Mouse (Mus musculus) midbrain, embryonic 14.5 days (tissue): ENCODE measurements around the gene Sppl3. TPM values are rescaled to one million over a fixed set of nuclear protein-coding genes. Genes with fewer than 3 reads are reported as not detected.

Experiments used
- ATAC-seq: fragments of 200-750 bp; cut with Nextera tagmentation; 2 replicates; pipeline ENCODE4 v1.8.0; 2017; ENCODE audit warnings: moderate number of reproducible peaks, moderate library complexity; ENCODE audit not compliant: low FRiP score, low TSS enrichment
- DNase-seq: peaks from one replicate; pipeline ENCODE4 v3.0.0-alpha.2; 2015
- H3K27ac ChIP-seq: fragments of 300-500 bp; sonication (generic); replicated peaks from 2 replicates; pipeline ENCODE4 v1.5.1; 2014; ENCODE audit warnings: mild to moderate bottlenecking, low read depth, low read length, moderate library complexity
- H3K27me3 ChIP-seq: fragments of 300-500 bp; sonication (generic); 2 replicates; pipeline ENCODE4 v1.6.1; 2014; ENCODE audit warnings: low read length, control low read depth, mixed read lengths; ENCODE audit not compliant: control insufficient read depth, insufficient read depth
- H3K36me3 ChIP-seq: fragments of 300-500 bp; sonication (generic); 2 replicates; pipeline ENCODE4 v1.6.1; 2014; ENCODE audit warnings: low read length, control low read depth; ENCODE audit not compliant: control insufficient read depth, insufficient read depth
- H3K4me1 ChIP-seq: fragments of 300-500 bp; sonication (generic); 2 replicates; pipeline ENCODE4 v1.6.1; 2014; ENCODE audit warnings: mild to moderate bottlenecking, antibody characterized with exemption, low read length, control low read depth; ENCODE audit not compliant: control insufficient read depth, insufficient read depth
- H3K4me2 ChIP-seq: fragments of 300-500 bp; sonication (generic); 2 replicates; pipeline ENCODE4 v1.6.1; 2014; ENCODE audit warnings: mild to moderate bottlenecking, low read length, moderate library complexity
- H3K4me3 ChIP-seq: fragments of 300-500 bp; sonication (generic); replicated peaks from 2 replicates; pipeline ENCODE4 v1.5.1; 2014; ENCODE audit warnings: low read depth, low read length
- H3K9ac ChIP-seq: fragments of 300-500 bp; sonication (generic); replicated peaks from 2 replicates; pipeline ENCODE4 v1.6.1; 2014; ENCODE audit warnings: mild to moderate bottlenecking, low read length, moderate library complexity
- H3K9me3 ChIP-seq: fragments of 300-500 bp; sonication (generic); 2 replicates; pipeline ENCODE4 v1.6.1; 2016; ENCODE audit warnings: low read length, control low read depth, mixed read lengths; ENCODE audit not compliant: control insufficient read depth
- WGBS: fragments of 180-500 bp; shearing (Covaris S2); extraction: QIAGEN DNeasy Blood & Tissue Kit; methylation state at CpG from one replicate; pipeline ENCODE4 v1.1.7; 2014; 5-methylcytosine and 5-hydroxymethylcytosine counted together
- polyA plus RNA-seq: library from polyadenylated mRNA; unstranded; fragments of >200 nt; fragmentation: Nextera tagmentation; extraction: Ambion mirVana; gene quantifications from 2 replicates; pipeline ENCODE4 v1.2.1, GENCODE M21; 2014

Gene Sppl3
- polyA plus RNA-seq, 1 experiment from 2014 or later, result 33.1 TPM

GRCm38 (mm10) chr5:115055418-115055817 lies 44.5 kb downstream of the Sppl3 start:
- ATAC-seq (no peak), DNase-seq (no peak)
- H3K4me2 ChIP-seq, result no peak overlapping the region
- H3K36me3 ChIP-seq, result no peaks in the 10 kb centered on the region
- H3K9me3 ChIP-seq, result no peaks in the 10 kb centered on the region
- 82% methylated on average over 6 of the region's 6 CpGs for WGBS
- no peak overlapping the region for H3K27ac ChIP-seq
- H3K9ac ChIP-seq, result no peak overlapping the region
- H3K4me1 ChIP-seq, result peaks cover 9% of the 10 kb centered on the region; the same call in 1 of the 2 replicates
- H3K27me3 ChIP-seq, result no peaks in the 10 kb centered on the region
- H3K4me3 ChIP-seq, result no peak overlapping the region

- Histone ChIP-seq H3K9ac (no peak overlapping the region), H3K4me1 (peaks cover 7% of the 10 kb centered on the region; the same call in 1 of the 2 replicates), H3K27ac (no peak overlapping the region), H3K4me2 (no peak overlapping the region), H3K4me3 (no peak overlapping the region), H3K9me3 (no peaks in the 10 kb centered on the region), H3K36me3 (no peaks in the 10 kb centered on the region), H3K27me3 (no peaks in the 10 kb centered on the region)
- WGBS, result 96% methylated on average over 4 of the region's 4 CpGs
- DNase-seq, result no peak
- no peak for ATAC-seq
These were observed 46.2 kb downstream of the Sppl3 start for GRCm38 (mm10) chr5:115057153-115057552.

- no peak overlapping the region for H3K4me2 ChIP-seq
- ATAC-seq, result no peak
- WGBS, result 83% methylated on average over 7 of the region's 7 CpGs
- no peak for DNase-seq
- no peak overlapping the region for H3K9ac ChIP-seq
- no peaks in the 10 kb centered on the region for H3K27me3 ChIP-seq
- no peak overlapping the region for H3K4me3 ChIP-seq
- no peaks in the 10 kb centered on the region for H3K9me3 ChIP-seq
- H3K27ac ChIP-seq, result no peak overlapping the region
- H3K4me1 ChIP-seq, result no peaks in the 10 kb centered on the region
- 0 out of 2 replicates have a peak, but pooled peaks cover under 1% of the 10 kb centered on the region for H3K36me3 ChIP-seq
These were observed 47.8 kb downstream of the Sppl3 start for GRCm38 (mm10) chr5:115058584-115059297.

DNA sequence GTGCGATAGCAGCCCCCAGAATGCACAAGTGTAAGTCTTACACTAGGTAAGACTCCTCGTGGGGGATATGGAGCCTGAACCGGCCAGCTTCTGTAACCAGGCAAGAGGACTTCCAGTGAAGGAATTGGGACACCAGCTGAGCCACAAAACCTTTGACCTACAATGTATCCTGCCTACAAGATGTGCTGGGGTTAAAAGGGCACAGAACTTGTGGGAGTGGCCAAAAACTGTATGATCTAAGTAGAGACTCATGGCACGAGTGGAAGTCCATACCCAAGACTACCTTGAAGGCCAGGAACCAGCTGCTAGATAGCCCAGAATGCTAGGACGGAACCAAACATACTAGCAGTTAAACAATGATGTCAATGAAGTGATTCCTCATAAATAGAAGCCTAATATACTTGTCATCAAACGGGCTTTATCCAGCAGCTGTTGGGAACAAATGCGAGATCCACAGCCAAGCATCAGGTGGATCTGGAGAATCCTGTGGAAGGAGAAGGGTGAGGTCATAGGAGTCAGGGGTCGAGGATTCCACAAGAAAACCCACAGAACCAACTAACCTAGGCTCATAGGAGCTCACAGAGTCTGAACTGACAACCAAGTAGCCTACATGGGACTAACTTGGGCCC lies 49.2 kb downstream of the Sppl3 start:
- no peaks in the 10 kb centered on the region for H3K4me1 ChIP-seq
- WGBS, result 95% methylated on average over 8 of the region's 8 CpGs
- H3K36me3 ChIP-seq, result peaks cover 11% of the 10 kb centered on the region
- no peaks in the 10 kb centered on the region for H3K9me3 ChIP-seq
- H3K27ac ChIP-seq, result no peak overlapping the region
- no peak for DNase-seq
- H3K4me3 ChIP-seq, result no peak overlapping the region
- no peak overlapping the region for H3K4me2 ChIP-seq
- no peaks in the 10 kb centered on the region for H3K27me3 ChIP-seq
- no peak for ATAC-seq
- H3K9ac ChIP-seq, result no peak overlapping the region

DNA sequence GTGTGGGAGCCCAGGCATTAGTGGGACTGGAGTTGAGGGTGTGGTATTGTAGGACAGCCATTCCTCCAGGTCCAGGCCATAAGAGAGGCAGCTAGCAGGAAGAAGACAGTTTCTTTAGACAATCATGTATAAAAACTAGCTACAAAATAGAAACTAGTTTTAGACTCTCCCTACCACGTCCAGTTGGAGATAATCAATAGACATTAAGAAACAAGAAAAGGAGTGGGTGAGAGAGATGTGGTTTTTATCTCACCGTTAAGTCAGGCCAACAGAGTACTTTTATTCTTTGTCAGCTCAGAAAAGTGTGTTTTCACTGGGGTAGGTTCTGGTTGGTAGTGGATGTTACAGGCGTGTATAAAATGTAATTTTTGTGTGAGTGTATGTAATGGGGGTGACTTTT lies 50.0 kb downstream of the Sppl3 start:
- Histone ChIP-seq H3K36me3 (peaks cover 11% of the 10 kb centered on the region), H3K4me2 (no peak overlapping the region), H3K9me3 (no peaks in the 10 kb centered on the region), H3K9ac (no peak overlapping the region), H3K27me3 (no peaks in the 10 kb centered on the region), H3K4me1 (no peaks in the 10 kb centered on the region), H3K4me3 (no peak overlapping the region), H3K27ac (no peak overlapping the region)
- no peak for DNase-seq
- ATAC-seq, result no peak
- 95% methylated on average over 3 of the region's 3 CpGs for WGBS

- Histone ChIP-seq H3K9ac (no peak overlapping the region), H3K4me1 (no peaks in the 10 kb centered on the region), H3K27me3 (no peaks in the 10 kb centered on the region), H3K4me2 (no peak overlapping the region), H3K4me3 (no peak overlapping the region), H3K9me3 (no peaks in the 10 kb centered on the region), H3K27ac (no peak overlapping the region), H3K36me3 (peaks cover 11% of the 10 kb centered on the region)
- DNase-seq (no peak), ATAC-seq (no peak)
- 71% methylated on average over 1 of the region's 1 CpGs for WGBS
These were observed 51.6 kb downstream of the Sppl3 start for GRCm38 (mm10) chr5:115062566-115062965.

DNA sequence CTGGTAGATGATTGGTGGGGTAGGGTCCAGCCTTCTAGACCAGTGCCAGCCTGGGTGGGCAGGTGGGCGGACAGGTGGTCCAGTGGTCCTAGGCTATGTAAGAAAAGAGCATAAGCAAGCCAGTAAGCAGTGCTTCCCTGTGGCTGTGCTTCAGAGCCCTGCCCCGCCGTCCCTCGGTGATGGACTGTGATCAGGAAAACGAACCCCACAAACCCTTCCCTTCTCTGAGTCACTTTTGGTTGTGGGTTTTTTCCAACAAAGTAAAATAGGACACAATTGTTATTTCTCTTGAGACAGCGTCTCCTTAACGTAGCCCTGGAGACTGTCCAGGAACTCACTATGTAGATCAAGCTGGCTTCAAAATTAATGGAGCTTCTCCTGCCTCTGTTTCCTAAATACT lies 52.5 kb downstream of the Sppl3 start:
- no peak overlapping the region for H3K4me2 ChIP-seq
- no peaks in the 10 kb centered on the region for H3K4me1 ChIP-seq
- 93% methylated on average over 7 of the region's 7 CpGs for WGBS
- no peak overlapping the region for H3K9ac ChIP-seq
- no peaks in the 10 kb centered on the region for H3K27me3 ChIP-seq
- H3K4me3 ChIP-seq, result no peak overlapping the region
- peaks cover 11% of the 10 kb centered on the region for H3K36me3 ChIP-seq
- no peak for DNase-seq
- H3K27ac ChIP-seq, result no peak overlapping the region
- ATAC-seq, result no peak
- no peaks in the 10 kb centered on the region for H3K9me3 ChIP-seq

GRCm38 (mm10) chr5:115066245-115066644 lies 55.3 kb downstream of the Sppl3 start:
- Histone ChIP-seq H3K27me3 (no peaks in the 10 kb centered on the region), H3K4me2 (no peak overlapping the region), H3K4me1 (no peaks in the 10 kb centered on the region), H3K27ac (no peak overlapping the region), H3K4me3 (no peak overlapping the region), H3K9ac (no peak overlapping the region), H3K36me3 (peaks cover 11% of the 10 kb centered on the region), H3K9me3 (no peaks in the 10 kb centered on the region)
- ATAC-seq (no peak), DNase-seq (no peak)
- WGBS, result 83% methylated on average over 4 of the region's 4 CpGs
